Mouse (Mus musculus): ENCODE measurements around the gene Cdr2l. TPM values are rescaled to one million over a fixed set of nuclear protein-coding genes. Genes with fewer than 3 reads are reported as not detected.

Cdr2l gene
- total and polyA plus RNA-seq, 3 experiments: 4.5 to 6.2 (median 4.5) TPM

DNA sequence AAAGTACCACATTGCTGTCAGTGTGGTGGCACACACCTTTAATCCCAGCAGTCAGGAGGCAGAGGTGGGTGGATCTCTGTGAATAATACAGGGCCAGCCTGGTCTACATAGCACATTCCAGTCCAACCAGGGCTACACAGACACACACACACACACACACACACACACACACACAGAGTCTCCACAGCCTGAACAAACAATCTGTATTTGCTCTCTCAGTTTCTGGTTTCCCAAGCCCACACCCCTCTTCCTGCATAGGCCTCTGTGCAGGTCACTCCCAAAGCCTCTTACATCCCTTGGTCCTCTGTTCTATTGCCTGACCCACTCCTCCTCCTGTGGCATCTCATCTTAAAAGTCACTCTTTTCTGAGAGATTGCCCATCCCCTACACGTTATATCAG is 9.7 kb upstream of the Cdr2l start:
- H3K27me3 ChIP-seq (ENCODE audit: control insufficient read depth, insufficient read depth, low read length): 0 out of 2 replicates have a peak, but pooled peaks cover 2% of the 10 kb centered on the region

DNA sequence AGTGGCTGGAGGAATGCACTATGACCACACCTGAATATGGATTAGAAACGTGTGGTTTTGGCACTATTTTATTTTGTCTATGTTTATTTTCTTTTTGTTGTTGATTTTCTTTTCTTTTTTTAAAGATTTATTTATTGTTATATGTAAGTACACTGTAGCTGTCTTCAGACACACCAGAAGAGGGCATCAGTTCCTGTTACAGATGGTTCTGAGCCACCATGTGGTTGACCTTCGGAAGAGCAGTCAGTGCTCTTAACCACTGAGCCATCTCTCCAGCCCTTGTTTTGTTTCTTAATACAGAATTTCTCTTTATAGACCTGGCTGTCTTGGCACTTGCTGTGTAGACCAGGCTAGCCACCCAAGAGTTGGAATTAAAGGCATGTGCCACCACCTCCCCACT is 9.0 kb upstream of the Cdr2l start:
- H3K36me3 ChIP-seq (ENCODE audit: control insufficient read depth, insufficient read depth, low read length): no peaks in the 10 kb centered on the region
- H3K79me2 ChIP-seq (replicated peaks; ENCODE audit: control insufficient read depth, insufficient read depth, low read length): no peaks in the 10 kb centered on the region
- WGBS: 55% methylated on average over 2 of the region's 2 CpGs
- intact Hi-C loops (cut with DNase I): no loop called here
- 0 out of 2 replicates have a peak, but pooled peaks have one; percentile 14 for TF ChIP-seq CTCF (IDR thresholded peaks at IDR 0.05)
- TF ChIP-seq EP300 (IDR thresholded peaks at IDR 0.05; ENCODE audit: insufficient read depth, low read depth, low read length): no peak
- no peak overlapping the region for H3K27ac ChIP-seq
- DNase-seq: no peak
- no peaks in the 10 kb centered on the region for H3K27me3 ChIP-seq (ENCODE audit: control insufficient read depth, insufficient read depth, low read length)
- peaks cover 4% of the 10 kb centered on the region for H3K4me1 ChIP-seq (ENCODE audit: control insufficient read depth, insufficient read depth, low read length)
- H3K4me3 ChIP-seq: no peak overlapping the region
- H3K9ac ChIP-seq (ENCODE audit: low read depth, low read length): no peak overlapping the region

More for the DNA sequence above, 9.7 kb upstream of the Cdr2l start:
- no peaks in the 10 kb centered on the region for H3K79me2 ChIP-seq (replicated peaks; ENCODE audit: control insufficient read depth, insufficient read depth, low read length)
- intact Hi-C loops (cut with DNase I): no loop called here
- no peak overlapping the region for H3K27ac ChIP-seq
- no peak overlapping the region for H3K9ac ChIP-seq (ENCODE audit: low read depth, low read length)
- peaks cover 4% of the 10 kb centered on the region for H3K4me1 ChIP-seq (ENCODE audit: control insufficient read depth, insufficient read depth, low read length)
- H3K36me3 ChIP-seq (ENCODE audit: control insufficient read depth, insufficient read depth, low read length): no peaks in the 10 kb centered on the region
- WGBS: 71% methylated on average over 1 of the region's 1 CpGs
- H3K4me3 ChIP-seq: no peak overlapping the region
- no peak for DNase-seq
- TF ChIP-seq POLR2A (IDR thresholded peaks at IDR 0.05; ENCODE audit: insufficient read depth, low read depth, low read length): no peak

DNA sequence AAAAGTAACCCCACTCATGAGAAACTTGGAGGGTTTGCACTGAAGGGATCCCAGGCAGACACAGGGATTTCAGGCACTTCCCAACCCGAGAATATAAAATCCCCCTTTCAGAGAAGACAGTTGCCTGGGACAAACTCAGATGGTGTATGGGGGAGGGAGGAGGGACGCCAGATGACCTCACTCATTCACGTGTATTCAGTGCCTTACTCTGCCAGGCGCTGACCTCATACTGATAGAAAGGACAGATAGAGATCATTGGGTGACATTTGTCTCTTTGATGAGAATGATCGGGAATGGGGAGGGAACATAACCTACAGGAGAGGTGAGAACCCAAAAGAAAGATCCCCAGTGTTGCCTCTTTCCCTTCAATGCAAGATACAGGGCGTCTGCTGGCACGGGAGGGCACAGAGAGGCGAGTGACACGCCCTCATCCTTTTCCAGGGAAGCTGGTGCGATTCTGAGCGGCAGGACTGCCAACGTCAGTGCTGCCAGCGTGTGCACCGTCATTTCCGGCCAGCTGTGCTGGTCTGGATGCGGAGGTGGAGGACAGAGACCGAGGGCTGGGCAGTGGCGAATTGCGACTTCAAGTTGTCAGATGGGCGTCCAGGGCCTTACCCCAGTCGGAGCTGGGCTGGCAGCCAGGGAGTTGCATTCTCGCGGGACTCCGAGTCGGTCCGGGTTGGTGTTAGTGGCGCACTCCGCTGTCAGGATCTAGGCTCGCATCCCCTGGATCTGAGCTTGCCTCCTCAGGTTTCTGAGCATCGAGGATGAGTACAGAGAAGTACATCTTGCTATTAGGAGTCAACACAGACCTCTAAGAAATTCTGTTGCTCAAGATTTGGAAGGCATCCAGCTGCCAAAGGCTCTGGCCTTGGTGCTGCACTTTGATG is 7.7 kb upstream of the Cdr2l start:
- H3K4me1 ChIP-seq (ENCODE audit: control insufficient read depth, insufficient read depth, low read length): peaks cover 4% of the 10 kb centered on the region
- peak overlapping the region; percentile 46 for H3K4me3 ChIP-seq
- intact Hi-C loops (cut with DNase I): no loop called here
- DNase-seq: peak; percentile 81 to 82
- peak overlapping the region; percentile 65 for H3K27ac ChIP-seq
- H3K79me2 ChIP-seq (replicated peaks; ENCODE audit: control insufficient read depth, insufficient read depth, low read length): no peaks in the 10 kb centered on the region
- no peaks in the 10 kb centered on the region for H3K36me3 ChIP-seq (ENCODE audit: control insufficient read depth, insufficient read depth, low read length)
- TF ChIP-seq EP300 (IDR thresholded peaks at IDR 0.05; ENCODE audit: insufficient read depth, low read depth, low read length): 0 out of 2 replicates have a peak, but pooled peaks have one; percentile 41
- TF ChIP-seq CTCF (IDR thresholded peaks at IDR 0.05): no peak
- TF ChIP-seq POLR2A (IDR thresholded peaks at IDR 0.05; ENCODE audit: insufficient read depth, low read depth, low read length): peak; percentile 47; the same call in 1 of the 2 replicates
- 2% methylated on average over 30 of the region's 30 CpGs for WGBS
- peak overlapping the region; percentile 64 for H3K9ac ChIP-seq (ENCODE audit: low read depth, low read length)
- no peaks in the 10 kb centered on the region for H3K27me3 ChIP-seq (ENCODE audit: control insufficient read depth, insufficient read depth, low read length)

DNA sequence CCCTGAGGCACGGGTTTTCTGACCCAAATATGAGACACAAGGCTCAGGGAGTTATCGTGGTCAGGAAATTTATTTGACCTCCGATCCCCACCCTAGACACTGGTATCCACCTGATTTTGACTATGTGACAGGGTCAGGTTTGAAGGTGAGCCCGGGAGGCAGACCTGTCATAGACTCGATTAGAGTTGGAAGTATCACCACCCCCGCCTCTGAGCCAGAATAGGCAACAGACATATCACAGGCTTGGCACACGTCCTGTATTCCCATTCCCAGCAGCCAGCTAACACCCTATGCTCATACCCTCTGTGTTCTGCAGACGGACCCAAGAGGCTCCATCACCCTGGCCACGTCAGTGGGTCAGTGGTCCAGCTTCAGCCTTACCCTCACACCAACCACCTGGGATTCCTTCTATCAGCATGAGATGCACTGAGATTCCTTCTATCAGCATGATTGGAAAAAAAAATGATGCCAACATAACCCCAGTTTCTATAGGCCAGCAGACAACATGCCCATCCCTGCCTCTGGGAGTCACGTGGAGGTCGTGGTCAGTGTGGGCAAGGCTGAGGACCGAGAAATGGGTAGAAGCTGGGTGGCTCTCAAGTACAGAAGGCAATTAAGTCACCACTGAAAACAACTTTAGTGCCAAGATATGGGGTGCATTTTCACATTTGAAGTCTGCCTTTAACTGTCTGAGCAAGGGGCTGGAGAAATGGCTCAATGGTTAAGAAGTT is 6.9 kb upstream of the Cdr2l start:
- H3K9ac ChIP-seq (ENCODE audit: low read depth, low read length): no peak overlapping the region
- TF ChIP-seq POLR2A (IDR thresholded peaks at IDR 0.05; ENCODE audit: insufficient read depth, low read depth, low read length) (no peak), CTCF (IDR thresholded peaks at IDR 0.05) (no peak), EP300 (IDR thresholded peaks at IDR 0.05; ENCODE audit: insufficient read depth, low read depth, low read length) (no peak)
- intact Hi-C loops (cut with DNase I): no loop called here
- no peaks in the 10 kb centered on the region for H3K27me3 ChIP-seq (ENCODE audit: control insufficient read depth, insufficient read depth, low read length)
- no peaks in the 10 kb centered on the region for H3K79me2 ChIP-seq (replicated peaks; ENCODE audit: control insufficient read depth, insufficient read depth, low read length)
- no peak overlapping the region; the same call in 1 of the 2 replicates for H3K27ac ChIP-seq
- H3K4me3 ChIP-seq: peak overlapping the region; percentile 46
- H3K36me3 ChIP-seq (ENCODE audit: control insufficient read depth, insufficient read depth, low read length): no peaks in the 10 kb centered on the region
- peaks cover 4% of the 10 kb centered on the region for H3K4me1 ChIP-seq (ENCODE audit: control insufficient read depth, insufficient read depth, low read length)
- peak in 1 of 2 experiments; percentile 21 for DNase-seq
- WGBS: 52% methylated on average over 12 of the region's 12 CpGs

DNA sequence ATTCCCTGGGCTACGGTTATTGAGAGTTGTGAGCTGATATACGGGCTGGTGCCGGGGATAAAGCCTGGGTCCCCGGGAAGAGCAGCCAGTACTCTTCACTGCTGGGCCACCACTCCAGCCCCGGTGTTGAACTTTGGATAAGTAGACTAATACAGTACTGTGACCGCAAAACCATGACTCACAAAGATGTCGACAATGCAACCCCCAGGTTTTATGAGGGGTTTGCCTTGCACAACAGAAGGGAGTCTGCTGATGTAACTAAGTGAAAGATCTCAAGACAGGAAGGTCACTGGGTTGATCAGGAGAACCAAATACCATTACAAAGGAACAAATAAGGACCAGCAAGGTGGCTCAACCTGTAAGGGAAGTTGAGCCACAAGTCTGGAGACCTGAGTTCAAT is 5.0 kb upstream of the Cdr2l start:
- Histone ChIP-seq H3K79me2 (replicated peaks; ENCODE audit: control insufficient read depth, insufficient read depth, low read length) (no peaks in the 10 kb centered on the region), H3K4me3 (no peak overlapping the region), H3K27me3 (ENCODE audit: control insufficient read depth, insufficient read depth, low read length) (no peaks in the 10 kb centered on the region), H3K36me3 (ENCODE audit: control insufficient read depth, insufficient read depth, low read length) (no peaks in the 10 kb centered on the region), H3K9ac (ENCODE audit: low read depth, low read length) (no peak overlapping the region), H3K4me1 (ENCODE audit: control insufficient read depth, insufficient read depth, low read length) (peaks cover 4% of the 10 kb centered on the region), H3K27ac (no peak overlapping the region)
- TF ChIP-seq CTCF (IDR thresholded peaks at IDR 0.05) (no peak), POLR2A (IDR thresholded peaks at IDR 0.05; ENCODE audit: insufficient read depth, low read depth, low read length) (no peak)
- 59% methylated on average over 7 of the region's 7 CpGs for WGBS
- intact Hi-C loops (cut with DNase I): no loop called here
- no peak for DNase-seq

- DNase-seq: no peak
- no peak for TF ChIP-seq CTCF (IDR thresholded peaks at IDR 0.05)
- no peak for TF ChIP-seq POLR2A (IDR thresholded peaks at IDR 0.05; ENCODE audit: insufficient read depth, low read depth, low read length)
- TF ChIP-seq EP300 (IDR thresholded peaks at IDR 0.05; ENCODE audit: insufficient read depth, low read depth, low read length): no peak
- WGBS: 94% methylated on average over 4 of the region's 4 CpGs
- Histone ChIP-seq H3K79me2 (replicated peaks; ENCODE audit: control insufficient read depth, insufficient read depth, low read length) (no peaks in the 10 kb centered on the region), H3K36me3 (ENCODE audit: control insufficient read depth, insufficient read depth, low read length) (no peaks in the 10 kb centered on the region), H3K4me3 (no peak overlapping the region), H3K9ac (ENCODE audit: low read depth, low read length) (no peak overlapping the region), H3K4me1 (ENCODE audit: control insufficient read depth, insufficient read depth, low read length) (peaks cover 4% of the 10 kb centered on the region), H3K27ac (no peak overlapping the region), H3K27me3 (ENCODE audit: control insufficient read depth, insufficient read depth, low read length) (no peaks in the 10 kb centered on the region)
- intact Hi-C loops (cut with DNase I): no loop called here
Observed at GRCm38 (mm10) chr11:115377254-115377653, 4.5 kb upstream of the Cdr2l start.

Measured in heart, adult 2 months (tissue).